Comparison of ENCODE assay signal across 30 mouse cellular contexts in genomic region chr12:84748134-84748533, GRCm38 (mm10). TPM values are rescaled to one million over a fixed set of nuclear protein-coding genes. Genes with fewer than 3 reads are reported as not detected.
DNase-seq lines count a peak whose midpoint lies in the region; ATAC-seq and TF ChIP-seq lines count a peak whose summit lies in the region.
"Had no signal": no experiment of that assay in that cellular context is flagged by ENCODE, and none has a peak within 500 bp of the region (broad histone marks: within the 10 kb centered on the region; RNA-seq: fewer than 3 reads in every experiment).

No protein-coding gene starts in this region.

- no peak for TF ChIP-seq CTCF in bone marrow, adult 2 months (IDR thresholded peaks at IDR 0.05; ENCODE audit: control insufficient read depth, insufficient read depth, low read length)

- DNase-seq in liver, result no peak
- peak; percentile 31 for DNase-seq in A20 (ENCODE audit: low read depth, low spot score)
- no peak for DNase-seq in urinary bladder, postnatal 36 days (ENCODE audit: low spot score in 2 of 2)
- no peak for DNase-seq in cerebellum, postnatal 25 days
- DNase-seq: adrenal gland, postnatal 25 days; cerebellum, adult 11 months; cerebellum, postnatal 10 days; gastrocnemius, adult 2 months; kidney, adult 9 months; kidney, postnatal 14 days; liver, embryonic 13.5 days; lung, postnatal 10 days; thymus, adult 2 months; thymus, postnatal 4 days had no signal

- H3K4me3 ChIP-seq in liver, embryonic 16.5 days (ENCODE audit: low read depth, low read length), result no peak overlapping the region
- H3K4me3 ChIP-seq in bone marrow, adult 2 months (replicated peaks; ENCODE audit: control insufficient read depth, low read depth, low read length), result no peak overlapping the region
- H3K4me3 ChIP-seq: embryonic facial prominence, embryonic 12.5 days; forebrain, embryonic 12.5 days; gastrocnemius, adult 2 months; hindbrain, embryonic 10.5 days; limb, embryonic 10.5 days; liver, embryonic 13.5 days; midbrain, embryonic 15.5 days; neural tube, embryonic 15.5 days had no signal

- no peak overlapping the region for H3K9ac ChIP-seq in liver, embryonic 16.5 days (ENCODE audit: low read depth, low read length)
- H3K9ac ChIP-seq: embryonic facial prominence, embryonic 12.5 days; forebrain, embryonic 12.5 days; liver, embryonic 13.5 days; midbrain, embryonic 15.5 days; neural tube, embryonic 15.5 days had no signal

- 27% methylated on average over 3 of the region's 3 CpGs for WGBS in liver, embryonic 16.5 days (ENCODE audit: insufficient replicate concordance)
- 27% methylated on average over 3 of the region's 3 CpGs for WGBS in bone marrow, adult 2 months

- ATAC-seq in liver, embryonic 16.5 days (ENCODE audit: low read depth), result peak; percentile 30; the same call in 1 of the 2 replicates
- ATAC-seq in megakaryocyte progenitor cell, adult 5-6 weeks (replicated peaks; ENCODE audit: poor library complexity), result peak; percentile 65
- ATAC-seq: hindbrain, postnatal 0 days; intestine, embryonic 16.5 days; midbrain, embryonic 15.5 days had no signal

- no peaks in the 10 kb centered on the region for H3K27me3 ChIP-seq in liver, embryonic 16.5 days (ENCODE audit: control insufficient read depth, insufficient read depth, low read depth, low read length)
- H3K27me3 ChIP-seq: embryonic facial prominence, embryonic 12.5 days; forebrain, embryonic 12.5 days; liver, embryonic 13.5 days; midbrain, embryonic 15.5 days had no signal

- TF ChIP-seq POLR2A in bone marrow, adult 2 months (IDR thresholded peaks at IDR 0.05; ENCODE audit: borderline replicate concordance, control insufficient read depth, low read depth, low read length), result no peak

- no peak overlapping the region for H3K4me2 ChIP-seq in liver, embryonic 16.5 days (ENCODE audit: low read depth, low read length)
- H3K4me2 ChIP-seq: embryonic facial prominence, embryonic 12.5 days; forebrain, embryonic 12.5 days; heart, embryonic 11.5 days; liver, embryonic 13.5 days; midbrain, embryonic 15.5 days; neural tube, embryonic 15.5 days had no signal

- no peaks in the 10 kb centered on the region for H3K36me3 ChIP-seq in liver, embryonic 16.5 days (ENCODE audit: control insufficient read depth, insufficient read depth)
- H3K36me3 ChIP-seq: embryonic facial prominence, embryonic 12.5 days; forebrain, embryonic 12.5 days; hindbrain, embryonic 10.5 days; limb, embryonic 10.5 days; liver, embryonic 13.5 days; midbrain, embryonic 15.5 days; neural tube, embryonic 15.5 days had no signal

- H3K27ac ChIP-seq in liver, embryonic 16.5 days (ENCODE audit: low read length), result no peak overlapping the region
- H3K27ac ChIP-seq in bone marrow, adult 2 months (ENCODE audit: control insufficient read depth, insufficient read depth, low read depth, low read length, poor library complexity), result peak overlapping the region; percentile 3; the same call in 1 of the 2 replicates
- H3K27ac ChIP-seq: embryonic facial prominence, embryonic 12.5 days; forebrain, embryonic 12.5 days; gastrocnemius, adult 2 months; hindbrain, embryonic 10.5 days; hindbrain, postnatal 0 days; limb, embryonic 10.5 days; liver, embryonic 13.5 days; midbrain, embryonic 15.5 days; neural tube, embryonic 15.5 days; stomach, postnatal 0 days had no signal

- H3K4me1 ChIP-seq in liver, embryonic 16.5 days (ENCODE audit: control insufficient read depth, low read depth, low read length), result no peaks in the 10 kb centered on the region
- H3K4me1 ChIP-seq in bone marrow, adult 2 months (ENCODE audit: control insufficient read depth, insufficient read depth, low read length), result peaks cover 10% of the 10 kb centered on the region
- H3K4me1 ChIP-seq: liver, embryonic 13.5 days had no signal

- no peaks in the 10 kb centered on the region for H3K9me3 ChIP-seq in liver, embryonic 16.5 days (replicated peaks; ENCODE audit: control insufficient read depth, low read length)
- H3K9me3 ChIP-seq: embryonic facial prominence, embryonic 12.5 days; forebrain, embryonic 12.5 days; hindbrain, embryonic 10.5 days; limb, embryonic 10.5 days; liver, embryonic 13.5 days; midbrain, embryonic 15.5 days; neural tube, embryonic 15.5 days had no signal

RNA-seq across cellular contexts. Expression of gene Npc2, which starts 24.8 kb away (rescaled TPM):
- polyA plus RNA-seq in liver, embryonic 16.5 days (2015; fragmentation: Nextera tagmentation; extraction: Ambion mirVana), result 26.9 and 27.9 TPM in 2 replicates
- polyA plus RNA-seq in bone marrow, adult 2 months (2011; ENCODE audit: insufficient read depth, insufficient read length, low replicate concordance, missing spikeins), result 33.6 and 72.2 TPM in 2 replicates
- total RNA-seq in megakaryocyte progenitor cell, adult 5-6 weeks (2015), result 98.8 and 112 TPM in 2 replicates
- total RNA-seq in megakaryocyte progenitor cell, adult 5-6 weeks (2017), result 65.3 and 70.9 TPM in 2 replicates

RNA-seq across cellular contexts. Expression of gene Isca2, which starts 24.9 kb away (rescaled TPM):
- 94.7 and 96.2 TPM in 2 replicates for polyA plus RNA-seq in liver, embryonic 16.5 days (2015; fragmentation: Nextera tagmentation; extraction: Ambion mirVana)
- 83.4 and 90.0 TPM in 2 replicates for polyA plus RNA-seq in bone marrow, adult 2 months (2011; ENCODE audit: insufficient read depth, insufficient read length, low replicate concordance, missing spikeins)
- total RNA-seq in megakaryocyte progenitor cell, adult 5-6 weeks (2015), result 98.8 and 111 TPM in 2 replicates
- 53.8 and 67.5 TPM in 2 replicates for total RNA-seq in megakaryocyte progenitor cell, adult 5-6 weeks (2017)

RNA-seq across cellular contexts. Expression of gene Syndig1l, which starts 49.5 kb away (rescaled TPM):
- 0.08 and 0.09 TPM in 2 replicates for polyA plus RNA-seq in liver, embryonic 16.5 days (2015; fragmentation: Nextera tagmentation; extraction: Ambion mirVana)
- 1.3 and 2.4 TPM in 2 replicates for polyA plus RNA-seq in bone marrow, adult 2 months (2011; ENCODE audit: insufficient read depth, insufficient read length, low replicate concordance, missing spikeins)
- total RNA-seq in megakaryocyte progenitor cell, adult 5-6 weeks (2015), result not detected in 2 replicates
- total RNA-seq in megakaryocyte progenitor cell, adult 5-6 weeks (2017), result not detected in 2 replicates
- total RNA-seq: adrenal gland, postnatal 25 days; gastrocnemius, adult 2 months; megakaryocyte-erythroid progenitor cell, adult 5-6 weeks had no signal
- polyA plus RNA-seq: heart, embryonic 11.5 days; heart, postnatal 0 days; limb, embryonic 10.5 days; small intestine, adult 2 months; stomach, postnatal 0 days had no signal
